Mouse (Mus musculus) left cerebral cortex, postnatal 14 days (tissue): Measurements from ENCODE around the gene Thrb. TPM values are rescaled to one million over a fixed set of nuclear protein-coding genes. Genes with fewer than 3 reads are reported as not detected.
A peak's percentile ranks its signal among the peaks of the same experiment; 100 is the strongest.

Source experiments
- DNase-seq, 2 experiments: peaks; one replicate each; pipeline ENCODE4 v3.0.0; 2021 to 2022; ENCODE audit warnings: low spot score in 2 of 2, mixed read lengths in 1 of 2
- intact Hi-C: fragments of 180-260 bp; cut with DNase I; formaldehyde crosslinking; loops from one replicate; pipeline ENCODE4 v1.15.1; 2025
- total RNA-seq, 2 experiments: library from RNA; stranded (reverse); gene quantifications; 2 replicates each; pipeline ENCODE4 v1.2.3; 2021

Thrb gene
- total RNA-seq, 2 experiments from 2014 or later, result 60.1 to 75.9 TPM

GRCm38 (mm10) chr14:17846700-17847099 lies 186.6 kb downstream of the Thrb start:
- DNase-seq, result no peak
- intact Hi-C loops, result no loop called here

GRCm38 (mm10) chr14:17847211-17847610 lies 187.2 kb downstream of the Thrb start:
- intact Hi-C loops, result no loop called here
- no peak for DNase-seq

GRCm38 (mm10) chr14:17850355-17850754 lies 190.3 kb downstream of the Thrb start:
- no peak for DNase-seq
- intact Hi-C loops, result no loop called here

- no peak for DNase-seq
- intact Hi-C loops, result no loop called here
Measured at GRCm38 (mm10) chr14:17852236-17852635, 192.2 kb downstream of the Thrb start.

GRCm38 (mm10) chr14:17859790-17860385 lies 199.8 kb downstream of the Thrb start:
- intact Hi-C loops, result no loop called here
- no peak for DNase-seq

GRCm38 (mm10) chr14:17862651-17863050 lies 202.6 kb downstream of the Thrb start:
- no peak for DNase-seq
- intact Hi-C loops, result no loop called here

GRCm38 (mm10) chr14:17863701-17864320 lies 203.8 kb downstream of the Thrb start:
- intact Hi-C loops, result no loop called here
- peak in 1 of 2 experiments; percentile 34 for DNase-seq

- no peak for DNase-seq
- intact Hi-C loops, result no loop called here
Measured at GRCm38 (mm10) chr14:17868326-17868725, 208.3 kb downstream of the Thrb start.

- intact Hi-C loops, result no loop called here
- no peak for DNase-seq
Measured at GRCm38 (mm10) chr14:17875946-17876345, 215.9 kb downstream of the Thrb start.

GRCm38 (mm10) chr14:17879446-17879845 lies 219.4 kb downstream of the Thrb start:
- DNase-seq, result no peak
- intact Hi-C loops, result no loop called here

GRCm38 (mm10) chr14:17884884-17885283 lies 224.8 kb downstream of the Thrb start:
- DNase-seq, result no peak
- intact Hi-C loops, result no loop called here

GRCm38 (mm10) chr14:17885320-17885719 lies 225.3 kb downstream of the Thrb start:
- intact Hi-C loops, result no loop called here
- no peak for DNase-seq

GRCm38 (mm10) chr14:17894791-17895190 lies 234.7 kb downstream of the Thrb start:
- no peak for DNase-seq
- intact Hi-C loops, result no loop called here

- DNase-seq, result no peak
- intact Hi-C loops, result no loop called here
Measured at GRCm38 (mm10) chr14:17899733-17900413, 239.8 kb downstream of the Thrb start.

GRCm38 (mm10) chr14:17900414-17900795 lies 240.3 kb downstream of the Thrb start:
- intact Hi-C loops, result no loop called here
- DNase-seq, result no peak

- DNase-seq, result no peak
- intact Hi-C loops, result no loop called here
Measured at GRCm38 (mm10) chr14:17902426-17902825, 242.4 kb downstream of the Thrb start.

- DNase-seq, result no peak
- intact Hi-C loops, result no loop called here
Measured at GRCm38 (mm10) chr14:17903121-17903520, 243.1 kb downstream of the Thrb start.

- DNase-seq, result no peak
- intact Hi-C loops, result no loop called here
Measured at GRCm38 (mm10) chr14:17904554-17904953, 244.5 kb downstream of the Thrb start.

- DNase-seq, result no peak
- intact Hi-C loops, result loop anchor here (5.0 kb wide), 1 partner anchor 243 kb away; the partner anchor contains the start of gene Thrb
Measured at GRCm38 (mm10) chr14:17905627-17906026, 245.6 kb downstream of the Thrb start.

GRCm38 (mm10) chr14:17906931-17907330 lies 246.9 kb downstream of the Thrb start:
- intact Hi-C loops, result loop anchor here (5.0 kb wide), 1 partner anchor 245 kb away; the partner anchor contains the start of gene Thrb
- DNase-seq, result peak; percentile 27 to 39

- intact Hi-C loops, result no loop called here
- no peak for DNase-seq
Measured at GRCm38 (mm10) chr14:17911157-17911556, 251.1 kb downstream of the Thrb start.
